Mouse (Mus musculus) frontal cortex, postnatal 25 days (tissue): ENCODE data around the gene Hsd17b1.
A peak's percentile ranks its signal among the peaks of the same experiment; 100 is the strongest.

Experiments used
- DNase-seq, 2 experiments: peaks; one replicate each; pipeline ENCODE4 v3.0.0; 2022; ENCODE audit warnings: low spot score in 2 of 2

The Hsd17b1 gene

GRCm38 (mm10) chr11:101078121-101078520 is at the start of gene Hsd17b1:
Hsd17b1 (plus strand) TSS chr11:101078411.
- DNase-seq = no peak

DNA sequence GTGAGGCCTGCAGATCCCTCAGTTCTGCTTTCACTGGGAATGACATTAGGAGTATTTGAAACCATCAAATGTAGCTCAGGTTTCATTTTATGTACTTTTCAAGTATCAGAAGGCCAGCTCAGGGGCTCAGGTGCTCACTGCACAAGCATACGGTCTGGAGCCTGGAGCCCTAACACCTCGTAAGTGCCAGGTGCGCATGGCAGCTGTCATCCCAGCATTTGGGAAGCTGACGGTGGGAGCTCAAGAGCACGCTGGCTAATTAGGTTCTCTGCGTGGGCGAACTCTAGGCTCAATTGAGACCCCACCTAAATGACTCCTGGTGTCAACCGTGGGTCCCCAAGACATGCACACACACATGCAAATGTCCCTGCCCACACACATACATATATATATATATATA is 48.9 kb upstream of the Hsd17b1 start:
- no peak for DNase-seq

DNA sequence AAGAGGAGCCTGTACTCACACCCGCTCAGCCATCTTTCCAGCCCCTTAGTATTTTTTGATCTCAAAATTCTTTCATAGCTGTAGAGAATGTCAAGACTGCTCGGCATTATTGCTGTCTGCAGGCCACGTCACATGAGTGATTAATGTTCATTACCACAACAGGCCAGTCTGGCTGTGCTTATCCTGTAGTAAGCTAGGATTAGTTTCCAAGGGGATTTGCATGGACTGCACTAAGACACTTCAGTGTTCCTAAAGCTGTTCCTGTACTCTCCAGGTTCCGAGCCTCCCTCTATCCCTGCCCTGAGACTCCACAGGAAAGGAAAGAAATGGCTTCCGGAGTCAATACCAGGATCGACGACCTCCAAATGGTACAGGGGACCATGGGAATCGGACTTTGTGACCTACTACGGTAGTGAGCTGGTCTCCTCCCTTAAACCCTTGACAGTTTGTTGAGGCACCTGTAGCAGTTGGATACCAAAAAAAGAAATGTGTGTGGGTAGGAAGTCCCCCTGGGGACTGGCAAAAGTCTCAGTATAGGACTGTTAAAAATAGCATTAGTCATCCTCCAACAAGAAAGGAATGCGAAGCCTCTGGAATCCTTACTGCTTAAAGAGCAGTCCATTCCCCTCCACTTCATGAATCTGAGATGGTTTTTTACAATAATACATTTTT is 47.9 kb upstream of the Hsd17b1 start:
- no peak for DNase-seq

DNA sequence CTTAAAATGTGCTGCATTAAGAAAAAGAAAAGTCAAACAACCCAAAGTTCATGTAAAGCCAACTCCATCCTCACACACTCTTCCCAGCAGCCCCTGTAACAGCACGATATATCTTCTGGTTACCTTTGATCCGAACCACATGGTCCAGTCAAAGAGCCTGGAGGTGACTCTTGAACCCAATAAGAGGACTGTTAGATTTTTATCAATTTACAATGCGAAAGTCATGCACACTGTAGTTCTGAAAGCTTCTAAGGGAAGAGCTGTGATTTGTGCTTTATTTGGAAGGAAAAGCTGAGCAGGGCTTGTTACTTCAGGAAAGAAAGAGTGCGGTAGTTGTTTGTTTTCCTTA is 47.4 kb upstream of the Hsd17b1 start:
- no peak for DNase-seq

DNA sequence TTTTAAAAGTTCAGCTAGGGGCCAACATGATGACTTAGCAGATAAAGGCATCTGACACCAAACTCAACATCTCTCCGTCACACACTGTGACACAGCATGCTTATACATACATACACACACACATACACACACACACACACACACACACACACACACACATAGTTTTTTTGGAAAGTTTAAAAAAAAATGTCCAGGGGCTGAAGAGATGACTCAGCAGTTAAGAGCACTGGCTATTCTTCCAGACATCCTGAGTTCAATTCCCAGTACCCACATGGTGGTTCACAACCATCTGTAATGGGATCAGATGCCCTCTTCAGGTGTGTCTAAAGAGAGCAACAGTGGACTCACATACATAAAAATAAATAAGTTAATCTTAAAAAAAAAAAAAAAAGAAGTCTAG is 46.7 kb upstream of the Hsd17b1 start:
- DNase-seq = no peak

DNA sequence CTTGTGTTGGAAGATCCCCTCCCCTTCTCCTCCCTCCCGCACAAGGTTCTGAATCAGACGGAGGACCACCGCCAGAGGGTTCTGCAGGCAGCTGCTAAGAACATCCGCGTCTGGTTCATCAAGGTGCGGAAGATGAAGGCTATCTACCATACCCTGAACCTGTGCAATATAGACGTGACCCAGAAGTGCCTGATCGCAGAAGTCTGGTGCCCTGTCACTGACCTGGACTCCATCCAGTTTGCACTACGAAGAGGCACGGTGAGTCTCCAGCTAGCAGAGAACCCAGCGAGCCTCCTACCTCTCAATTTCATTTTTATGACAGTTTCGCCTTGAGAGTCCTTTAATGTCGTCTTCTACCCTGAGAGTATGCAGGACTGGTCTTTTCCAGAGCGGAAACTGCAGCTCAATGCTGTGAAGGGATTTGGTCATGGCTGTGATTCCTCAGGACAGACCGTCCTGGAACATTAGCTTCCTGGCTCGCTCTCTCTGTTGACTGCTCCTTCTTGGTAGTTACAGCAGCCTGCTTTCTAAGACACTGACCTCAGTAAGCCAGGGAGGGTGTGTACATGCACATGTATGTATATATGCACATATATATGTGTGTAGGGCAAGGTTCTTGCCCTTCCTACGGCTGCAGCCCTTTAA is 44.2 kb upstream of the Hsd17b1 start:
- no peak for DNase-seq

- DNase-seq = no peak
These were observed 43.4 kb upstream of the Hsd17b1 start for GRCm38 (mm10) chr11:101034614-101035327.

- no peak for DNase-seq
These were observed 42.9 kb upstream of the Hsd17b1 start for GRCm38 (mm10) chr11:101035328-101035695.

DNA sequence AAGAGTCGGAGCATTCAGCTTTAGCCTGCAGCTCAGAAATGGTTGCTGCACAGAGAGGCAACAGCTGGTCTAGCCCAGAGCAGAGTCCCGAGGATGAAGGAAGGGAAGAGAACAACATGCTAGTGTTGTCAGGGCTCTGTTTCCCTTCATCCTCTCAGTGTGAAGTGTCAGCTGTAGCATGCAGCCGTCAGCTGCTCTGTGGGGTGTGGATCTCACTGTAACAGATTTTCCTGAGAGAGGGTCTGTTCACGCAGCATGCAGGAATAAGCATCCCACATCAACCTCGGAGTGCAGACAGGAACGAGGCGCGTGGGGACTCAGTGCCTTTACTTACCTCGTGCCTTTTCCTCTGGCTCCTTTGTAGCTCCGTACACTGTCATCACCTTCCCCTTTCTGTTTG is 40.4 kb upstream of the Hsd17b1 start:
- no peak for DNase-seq

DNA sequence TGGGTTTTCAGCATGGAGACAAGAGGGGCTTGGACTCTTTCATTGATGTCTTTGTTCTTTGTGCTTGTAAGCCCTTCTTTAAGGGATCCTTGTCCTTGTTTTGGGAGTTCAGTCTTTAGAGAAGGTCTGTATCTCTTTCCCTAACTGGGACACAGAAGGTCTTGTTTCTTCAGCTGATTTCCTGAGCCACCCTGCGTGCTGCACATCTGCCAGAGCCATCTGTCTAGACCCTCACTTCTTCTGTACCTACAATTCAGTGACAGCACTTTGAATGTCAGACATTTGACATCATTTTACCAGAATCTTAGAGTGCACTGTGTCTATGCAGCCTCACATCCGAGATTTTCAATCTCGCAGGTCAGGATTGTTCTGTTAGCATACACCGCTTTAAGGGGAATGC is 32.4 kb upstream of the Hsd17b1 start:
- no peak for DNase-seq

DNA sequence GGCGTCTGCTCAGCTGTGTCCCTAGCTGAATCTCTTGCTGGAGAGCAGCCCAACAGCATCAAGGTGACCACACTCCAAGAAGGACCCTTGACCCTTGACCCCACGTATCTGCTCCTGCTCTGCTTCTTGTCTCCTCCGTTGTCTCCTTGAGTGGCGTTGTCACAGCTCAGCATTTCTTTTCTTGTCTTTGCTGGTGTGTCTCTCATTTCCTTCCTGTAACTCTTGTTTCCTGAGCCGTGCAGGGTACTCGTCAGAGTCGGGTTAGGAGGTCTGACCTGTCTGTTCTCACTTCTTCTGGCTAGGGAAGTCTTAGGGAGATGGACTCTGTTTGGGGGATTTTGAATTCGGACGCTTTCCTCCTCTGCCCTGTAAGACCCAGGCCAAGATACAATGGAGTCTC is 31.8 kb upstream of the Hsd17b1 start:
- DNase-seq = no peak

DNA sequence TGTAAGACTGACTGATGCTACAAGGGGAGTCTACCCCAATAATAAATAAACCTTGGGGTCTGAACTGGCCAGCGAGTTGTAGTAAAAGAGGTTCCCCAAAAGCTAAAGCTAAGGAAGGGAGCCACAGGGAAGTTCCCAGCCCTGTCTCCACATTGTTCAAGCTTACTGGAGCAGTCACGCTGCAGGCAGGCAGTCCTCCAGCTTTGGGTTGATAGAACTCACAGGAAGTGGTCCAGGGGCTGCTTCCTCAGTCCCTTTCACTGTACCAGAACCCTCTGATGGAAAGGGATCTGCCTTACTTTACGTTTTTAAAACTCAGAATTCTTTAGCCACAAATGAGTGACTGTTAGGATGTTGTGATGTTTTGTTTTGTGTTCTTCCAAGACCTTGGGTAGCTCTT is 30.7 kb upstream of the Hsd17b1 start:
- DNase-seq = no peak

DNA sequence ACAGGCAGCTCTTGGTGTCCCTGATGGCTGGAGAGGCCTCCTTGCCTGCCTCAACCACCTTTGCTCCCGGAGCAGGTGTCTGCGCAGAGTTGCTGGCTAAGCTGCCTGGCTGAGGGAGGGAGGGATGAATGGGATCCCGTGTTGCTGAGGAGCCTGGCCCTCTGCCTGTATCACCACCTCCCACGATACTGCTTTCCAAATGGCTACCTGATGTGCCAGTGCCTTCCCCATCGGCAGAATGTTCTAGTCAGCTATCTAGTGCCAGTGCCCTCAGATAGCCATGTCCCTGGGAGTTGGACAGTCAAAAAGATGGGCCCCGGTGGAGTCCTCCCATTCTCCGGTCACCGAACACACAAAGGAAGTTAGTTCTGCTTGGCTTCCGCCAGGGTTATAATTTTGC is 27.9 kb upstream of the Hsd17b1 start:
- no peak for DNase-seq

GRCm38 (mm10) chr11:101051051-101051493 is 27.1 kb upstream of the Hsd17b1 start:
- DNase-seq = no peak

DNA sequence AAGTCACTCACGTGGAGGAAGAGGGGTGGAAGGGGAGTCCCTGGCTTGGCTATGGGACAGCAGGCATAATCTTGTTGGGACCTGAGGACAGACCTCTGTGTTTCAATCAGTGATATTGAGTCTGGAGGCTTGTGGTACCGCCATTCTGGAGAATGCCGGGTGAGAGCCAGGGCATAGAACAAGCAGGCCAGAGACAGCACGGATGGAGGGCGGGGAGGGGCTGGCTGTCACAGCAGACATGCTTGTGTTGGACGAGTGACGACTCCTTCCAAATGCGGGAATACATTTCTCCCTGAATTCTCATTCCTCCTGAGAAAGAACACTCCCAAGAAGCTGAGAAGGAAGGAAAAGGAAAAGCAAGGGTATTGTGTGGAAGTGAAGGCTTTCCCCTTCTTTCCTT is 26.6 kb upstream of the Hsd17b1 start:
- DNase-seq = no peak

- DNase-seq = no peak
These were observed 25.3 kb upstream of the Hsd17b1 start for GRCm38 (mm10) chr11:101052751-101053473.

DNA sequence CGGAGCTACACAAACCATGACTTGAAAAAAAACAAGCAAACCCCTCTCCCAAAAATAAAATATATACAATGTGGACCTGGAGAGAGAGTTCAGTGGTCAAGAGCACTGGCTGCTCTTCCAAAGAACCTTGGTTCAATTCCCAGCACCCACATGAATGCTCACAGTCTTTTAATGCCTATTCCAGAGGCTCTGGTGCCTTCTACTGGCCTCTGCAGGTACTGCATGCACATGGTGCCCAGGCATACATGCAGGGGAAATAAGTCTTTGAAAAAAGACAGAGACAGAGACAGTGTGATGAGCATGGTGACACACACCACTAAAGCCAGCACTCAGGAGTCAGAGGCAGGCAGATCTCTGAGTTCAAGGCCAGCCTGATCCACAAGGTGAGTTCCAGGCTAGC is 24.2 kb upstream of the Hsd17b1 start:
- no peak for DNase-seq

GRCm38 (mm10) chr11:101055418-101055817 is 22.8 kb upstream of the Hsd17b1 start:
- no peak for DNase-seq

GRCm38 (mm10) chr11:101056885-101057284 is 21.3 kb upstream of the Hsd17b1 start:
- no peak for DNase-seq

GRCm38 (mm10) chr11:101057860-101058259 is 20.4 kb upstream of the Hsd17b1 start:
- DNase-seq = peak; percentile 77 to 81

DNA sequence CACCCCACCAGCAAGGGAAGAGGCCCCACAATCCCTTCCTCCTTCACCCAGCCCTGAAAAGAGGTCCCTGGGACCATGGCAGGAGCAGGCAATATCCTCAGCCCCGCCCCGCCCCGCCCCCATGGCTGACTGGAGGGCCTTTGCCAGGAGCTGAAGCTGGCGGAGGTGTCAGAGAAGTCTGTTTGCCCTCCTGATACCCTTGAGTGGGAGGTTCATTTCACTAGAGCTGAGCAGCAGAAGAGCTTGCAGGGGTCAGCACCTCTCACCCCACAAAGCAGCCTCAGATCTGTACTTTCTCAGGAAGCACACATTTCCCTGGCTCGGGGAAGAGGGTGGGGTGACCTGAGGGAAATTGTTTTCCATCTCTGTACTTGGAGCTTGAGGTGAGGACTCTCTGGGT is 19.5 kb upstream of the Hsd17b1 start:
- DNase-seq = no peak

- DNase-seq = no peak
These were observed 18.7 kb upstream of the Hsd17b1 start for GRCm38 (mm10) chr11:101059473-101059872.

DNA sequence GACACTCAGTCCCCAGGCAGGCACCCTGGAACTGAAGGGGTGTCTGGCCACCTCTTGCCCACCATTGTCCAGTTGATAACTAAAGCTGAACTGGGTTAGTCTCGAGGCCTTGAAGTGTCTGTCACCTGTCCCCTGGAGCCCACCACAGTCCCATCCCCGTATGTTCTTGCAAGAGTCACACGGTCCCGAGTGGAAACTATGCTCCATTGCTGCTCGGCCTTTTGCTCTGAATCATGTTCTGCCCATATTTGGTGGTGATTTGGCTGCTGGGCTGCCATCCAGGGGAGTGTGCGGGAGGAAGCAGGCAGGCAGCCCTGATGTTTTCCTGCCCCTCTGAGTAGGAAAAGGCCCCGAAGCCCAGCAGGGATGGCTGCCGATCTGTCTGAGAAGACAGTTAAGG is 18.1 kb upstream of the Hsd17b1 start:
- DNase-seq = no peak
